Mouse (Mus musculus) neural tube, embryonic 13.5 days (tissue): ENCODE data around the gene Ryr3. TPM values are rescaled to one million over a fixed set of nuclear protein-coding genes. Genes with fewer than 3 reads are reported as not detected.
A peak's percentile ranks its signal among the peaks of the same experiment; 100 is the strongest.

Experiments used
- ATAC-seq: fragments of 200-750 bp; cut with Nextera tagmentation; 2 replicates; pipeline ENCODE4 v1.8.0; 2017; ENCODE audit warnings: low read depth, mild to moderate bottlenecking, moderate TSS enrichment, moderate library complexity
- H3K27ac ChIP-seq: fragments of 300-500 bp; sonication (generic); replicated peaks from 2 replicates; pipeline ENCODE4 v1.5.1; 2015; ENCODE audit warnings: moderate library complexity, mild to moderate bottlenecking, inconsistent platforms
- H3K27me3 ChIP-seq: fragments of 300-500 bp; sonication (generic); 2 replicates; pipeline ENCODE4 v1.6.1; 2015; ENCODE audit warnings: mild to moderate bottlenecking, inconsistent platforms
- H3K36me3 ChIP-seq: fragments of 300-500 bp; sonication (generic); 2 replicates; pipeline ENCODE4 v1.6.1; 2015; ENCODE audit warnings: mild to moderate bottlenecking, inconsistent platforms
- H3K4me1 ChIP-seq: fragments of 300-500 bp; sonication (generic); replicated peaks from 2 replicates; pipeline ENCODE4 v1.6.1; 2015; ENCODE audit warnings: inconsistent platforms
- H3K4me2 ChIP-seq: fragments of 300-500 bp; sonication (generic); 2 replicates; pipeline ENCODE4 v1.6.1; 2015; ENCODE audit warnings: inconsistent platforms, mild to moderate bottlenecking, moderate library complexity
- H3K4me3 ChIP-seq: fragments of 300-500 bp; sonication (generic); 2 replicates; pipeline ENCODE4 v1.5.1; 2015; ENCODE audit warnings: mild to moderate bottlenecking, inconsistent platforms
- H3K9ac ChIP-seq: fragments of 300-500 bp; sonication (generic); 2 replicates; pipeline ENCODE4 v1.6.1; 2015; ENCODE audit warnings: moderate library complexity, mild to moderate bottlenecking, inconsistent platforms
- H3K9me3 ChIP-seq: fragments of 300-500 bp; sonication (generic); 2 replicates; pipeline ENCODE4 v1.6.1; 2016; ENCODE audit warnings: inconsistent platforms
- WGBS: fragments of 180-500 bp; shearing (Covaris S2); methylation state at CpG from one replicate; pipeline ENCODE4 v1.1.7; 2015; 5-methylcytosine and 5-hydroxymethylcytosine counted together
- polyA plus RNA-seq: library from polyadenylated mRNA; unstranded; fragments of >200 nt; fragmentation: Nextera tagmentation; extraction: Ambion mirVana; gene quantifications from 2 replicates; pipeline ENCODE4 v1.2.1, GENCODE M21; 2015

Gene Ryr3
- polyA plus RNA-seq, 1 experiment from 2014 or later = 3.1 TPM

DNA sequence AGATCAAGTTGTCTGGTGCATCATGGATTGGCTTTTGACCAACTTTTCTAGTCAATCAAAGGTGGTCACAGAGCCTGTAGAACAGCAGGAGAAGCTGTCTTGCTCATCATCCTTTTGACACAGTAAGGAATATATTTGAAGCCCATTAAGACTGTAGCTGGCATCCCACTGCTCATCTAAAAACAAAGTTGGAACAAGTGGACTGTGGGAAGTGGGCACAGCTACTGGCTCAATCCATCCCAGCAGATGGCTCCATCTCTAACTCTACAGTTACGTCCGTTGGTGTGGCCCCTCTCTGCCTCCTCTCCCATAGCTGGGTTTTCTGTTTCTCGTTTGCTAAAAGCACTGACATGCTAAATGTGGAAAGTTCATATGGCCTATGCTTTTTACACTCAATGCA is 400.9 kb downstream of the Ryr3 start:
- no peak for ATAC-seq
- Histone ChIP-seq H3K4me3 (no peak overlapping the region), H3K4me2 (no peak overlapping the region), H3K27ac (no peak overlapping the region), H3K36me3 (no peaks in the 10 kb centered on the region), H3K27me3 (no peaks in the 10 kb centered on the region), H3K9ac (no peak overlapping the region), H3K4me1 (peaks cover 6% of the 10 kb centered on the region; the same call in 1 of the 2 replicates), H3K9me3 (no peaks in the 10 kb centered on the region)
- 89% methylated on average over 3 of the region's 3 CpGs for WGBS

DNA sequence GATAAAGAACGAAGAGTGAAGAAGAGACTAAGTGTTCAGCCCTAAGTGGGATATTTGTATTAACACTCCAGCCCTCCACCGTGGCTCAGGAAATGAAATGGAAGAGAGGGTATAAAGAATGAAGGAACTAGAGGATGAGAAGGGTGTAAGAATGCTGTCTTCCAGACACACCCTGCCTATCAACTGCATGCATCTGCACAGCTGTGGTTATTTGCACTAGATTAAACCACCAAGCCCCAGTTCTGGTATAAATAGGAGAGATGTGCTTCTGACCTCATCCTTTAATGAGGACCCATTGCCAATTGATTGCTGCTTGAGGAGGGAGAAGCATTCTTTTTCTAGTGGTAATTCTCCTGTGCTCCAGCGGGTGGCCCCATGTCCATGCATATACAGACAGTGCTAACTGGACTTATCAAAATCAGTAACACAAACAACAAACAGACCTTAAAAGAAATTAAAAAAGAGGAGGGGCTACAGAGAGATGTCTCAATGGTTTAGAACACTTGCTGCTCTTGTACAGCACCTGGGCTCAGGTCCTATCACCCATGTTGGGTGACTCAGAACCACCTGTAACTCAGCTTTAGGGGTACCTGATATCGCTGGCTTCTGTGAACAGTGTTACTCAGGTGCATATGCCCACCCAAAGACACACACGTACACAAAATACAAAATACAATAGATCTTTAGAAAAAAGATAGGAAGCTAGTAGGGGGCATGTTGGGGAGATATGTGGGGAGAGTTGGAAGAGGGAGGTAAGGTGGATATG is 404.1 kb downstream of the Ryr3 start:
- H3K4me1 ChIP-seq = no peaks in the 10 kb centered on the region
- peak; percentile 59 for ATAC-seq
- no peaks in the 10 kb centered on the region for H3K36me3 ChIP-seq
- H3K9ac ChIP-seq = no peak overlapping the region
- H3K27ac ChIP-seq = no peak overlapping the region
- no peaks in the 10 kb centered on the region for H3K9me3 ChIP-seq
- no peak overlapping the region for H3K4me2 ChIP-seq
- no peaks in the 10 kb centered on the region for H3K27me3 ChIP-seq
- H3K4me3 ChIP-seq = no peak overlapping the region
- 76% methylated on average over 5 of the region's 5 CpGs for WGBS

DNA sequence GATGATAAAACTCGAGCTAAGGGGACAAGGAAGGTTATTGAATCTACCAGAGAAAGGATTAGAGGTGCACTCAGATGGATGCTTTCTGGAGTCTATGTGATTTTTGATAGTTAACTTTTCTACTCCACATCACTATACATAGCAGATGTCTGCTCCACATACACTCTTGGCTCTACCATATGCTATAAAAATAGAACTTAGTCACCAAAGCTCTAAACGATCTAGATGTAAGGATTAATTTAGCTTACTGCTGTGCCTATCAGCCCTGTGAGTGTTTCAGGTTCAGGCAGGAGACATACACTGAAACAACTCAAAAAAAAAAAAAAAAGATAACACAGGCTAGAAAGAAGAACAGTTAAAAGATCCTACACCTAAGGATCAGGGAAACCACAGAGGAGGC is 410.9 kb downstream of the Ryr3 start:
- 87% methylated on average over 2 of the region's 2 CpGs for WGBS
- Histone ChIP-seq H3K4me1 (no peaks in the 10 kb centered on the region), H3K36me3 (no peaks in the 10 kb centered on the region), H3K27ac (no peak overlapping the region), H3K9me3 (no peaks in the 10 kb centered on the region), H3K4me3 (no peak overlapping the region), H3K4me2 (no peak overlapping the region), H3K9ac (no peak overlapping the region), H3K27me3 (no peaks in the 10 kb centered on the region)
- ATAC-seq = no peak

- H3K4me2 ChIP-seq = no peak overlapping the region
- no peaks in the 10 kb centered on the region for H3K9me3 ChIP-seq
- 14% methylated on average over 8 of the region's 8 CpGs for WGBS
- no peaks in the 10 kb centered on the region; the same call in 1 of the 2 replicates for H3K4me1 ChIP-seq
- no peak overlapping the region for H3K27ac ChIP-seq
- peak; percentile 77 for ATAC-seq
- no peak overlapping the region for H3K4me3 ChIP-seq
- H3K27me3 ChIP-seq = no peaks in the 10 kb centered on the region
- H3K9ac ChIP-seq = no peak overlapping the region
- H3K36me3 ChIP-seq = no peaks in the 10 kb centered on the region
Measured at GRCm38 (mm10) chr2:112799995-112800353, 416.9 kb downstream of the Ryr3 start.

- no peak overlapping the region for H3K27ac ChIP-seq
- no peak overlapping the region for H3K4me3 ChIP-seq
- no peak overlapping the region for H3K4me2 ChIP-seq
- H3K36me3 ChIP-seq = no peaks in the 10 kb centered on the region
- ATAC-seq = no peak; the same call in 1 of the 2 replicates
- no peaks in the 10 kb centered on the region for H3K27me3 ChIP-seq
- no peak overlapping the region for H3K9ac ChIP-seq
- no peaks in the 10 kb centered on the region; the same call in 1 of the 2 replicates for H3K4me1 ChIP-seq
- H3K9me3 ChIP-seq = no peaks in the 10 kb centered on the region
- 85% methylated on average over 7 of the region's 7 CpGs for WGBS
Measured at GRCm38 (mm10) chr2:112799351-112799994, 417.4 kb downstream of the Ryr3 start.

GRCm38 (mm10) chr2:112781631-112782030 is 435.3 kb downstream of the Ryr3 start:
- no peaks in the 10 kb centered on the region for H3K36me3 ChIP-seq
- no peaks in the 10 kb centered on the region for H3K9me3 ChIP-seq
- no peaks in the 10 kb centered on the region for H3K27me3 ChIP-seq
- ATAC-seq = no peak
- 67% methylated on average over 2 of the region's 2 CpGs for WGBS
- no peak overlapping the region for H3K9ac ChIP-seq
- no peak overlapping the region for H3K4me3 ChIP-seq
- H3K27ac ChIP-seq = no peak overlapping the region
- H3K4me2 ChIP-seq = no peak overlapping the region
- H3K4me1 ChIP-seq = no peaks in the 10 kb centered on the region

- 37% methylated on average over 6 of the region's 6 CpGs for WGBS
- no peaks in the 10 kb centered on the region for H3K27me3 ChIP-seq
- H3K4me1 ChIP-seq = no peaks in the 10 kb centered on the region
- no peak overlapping the region for H3K4me3 ChIP-seq
- H3K27ac ChIP-seq = no peak overlapping the region
- no peaks in the 10 kb centered on the region for H3K36me3 ChIP-seq
- no peak overlapping the region for H3K4me2 ChIP-seq
- no peaks in the 10 kb centered on the region for H3K9me3 ChIP-seq
- H3K9ac ChIP-seq = no peak overlapping the region
- no peak for ATAC-seq
Measured at GRCm38 (mm10) chr2:112774762-112775161, 442.1 kb downstream of the Ryr3 start.

DNA sequence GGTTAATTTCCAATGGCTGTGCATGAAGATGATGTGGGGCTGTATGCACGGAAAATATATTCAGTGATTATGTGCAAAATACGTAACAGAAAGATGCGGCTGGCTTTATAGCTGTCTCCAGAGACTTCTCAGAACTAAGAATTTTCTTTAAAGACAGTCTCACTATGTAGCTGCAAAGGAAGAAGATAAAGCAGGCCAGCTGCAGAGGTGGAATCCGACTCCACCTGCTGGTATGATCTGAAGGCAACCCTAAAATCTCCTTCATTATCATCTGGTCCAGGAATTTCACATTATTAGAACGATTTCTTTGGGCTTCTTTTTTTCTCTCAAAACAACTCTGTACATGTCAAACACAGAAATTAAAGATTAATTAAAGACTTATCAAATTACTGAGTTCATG is 449.2 kb downstream of the Ryr3 start:
- H3K36me3 ChIP-seq = no peaks in the 10 kb centered on the region
- whole genome bisulfite sequencing = 64% methylated on average over 5 of the region's 5 CpGs
- H3K4me1 ChIP-seq = no peaks in the 10 kb centered on the region
- no peaks in the 10 kb centered on the region for H3K9me3 ChIP-seq
- no peak overlapping the region for H3K27ac ChIP-seq
- H3K4me3 ChIP-seq = no peak overlapping the region
- ATAC-seq = peak; percentile 79
- no peak overlapping the region for H3K9ac ChIP-seq
- H3K27me3 ChIP-seq = no peaks in the 10 kb centered on the region
- no peak overlapping the region for H3K4me2 ChIP-seq

DNA sequence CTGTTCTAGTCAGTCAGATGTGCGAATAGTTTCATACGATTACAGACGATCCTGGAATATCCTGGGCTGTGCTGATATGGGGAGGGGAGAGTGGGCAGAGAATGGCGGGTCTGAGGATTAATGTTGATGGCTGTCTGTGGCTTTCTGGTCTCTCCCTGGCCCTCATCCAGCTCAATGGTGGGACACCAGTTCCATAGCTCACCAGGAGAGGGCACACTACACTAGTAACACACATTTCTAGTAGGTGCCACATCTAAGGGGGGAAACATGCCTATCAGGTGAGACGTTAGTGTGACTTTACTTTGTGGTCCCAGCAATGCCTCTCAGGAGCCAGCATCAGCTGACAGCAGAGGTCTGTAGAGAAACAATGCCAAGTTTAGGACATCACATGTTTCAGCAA is 451.9 kb downstream of the Ryr3 start:
- 67% methylated on average over 5 of the region's 5 CpGs for WGBS
- Histone ChIP-seq H3K9ac (no peak overlapping the region), H3K9me3 (no peaks in the 10 kb centered on the region), H3K36me3 (no peaks in the 10 kb centered on the region), H3K27ac (no peak overlapping the region), H3K4me3 (no peak overlapping the region), H3K4me1 (no peaks in the 10 kb centered on the region), H3K27me3 (no peaks in the 10 kb centered on the region), H3K4me2 (no peak overlapping the region)
- no peak for ATAC-seq

- no peaks in the 10 kb centered on the region for H3K27me3 ChIP-seq
Measured at GRCm38 (mm10) chr2:112764274-112764673, 452.6 kb downstream of the Ryr3 start.

GRCm38 (mm10) chr2:112762006-112762405 is 454.9 kb downstream of the Ryr3 start:
- no peaks in the 10 kb centered on the region for H3K27me3 ChIP-seq
- H3K4me1 ChIP-seq = no peaks in the 10 kb centered on the region
- no peaks in the 10 kb centered on the region for H3K36me3 ChIP-seq
- no peak overlapping the region for H3K4me2 ChIP-seq
- no peaks in the 10 kb centered on the region for H3K9me3 ChIP-seq
- no peak overlapping the region for H3K27ac ChIP-seq
- no peak overlapping the region for H3K9ac ChIP-seq
- ATAC-seq = no peak
- 84% methylated on average over 2 of the region's 2 CpGs for whole genome bisulfite sequencing
- H3K4me3 ChIP-seq = no peak overlapping the region

More at GRCm38 (mm10) chr2:112764274-112764673, 452.6 kb downstream of the Ryr3 start:
- Histone ChIP-seq H3K4me1 (no peaks in the 10 kb centered on the region), H3K9ac (no peak overlapping the region), H3K9me3 (no peaks in the 10 kb centered on the region), H3K4me2 (no peak overlapping the region), H3K36me3 (no peaks in the 10 kb centered on the region), H3K27ac (no peak overlapping the region), H3K4me3 (no peak overlapping the region)
- ATAC-seq = no peak
- 79% methylated on average over 5 of the region's 5 CpGs for WGBS

DNA sequence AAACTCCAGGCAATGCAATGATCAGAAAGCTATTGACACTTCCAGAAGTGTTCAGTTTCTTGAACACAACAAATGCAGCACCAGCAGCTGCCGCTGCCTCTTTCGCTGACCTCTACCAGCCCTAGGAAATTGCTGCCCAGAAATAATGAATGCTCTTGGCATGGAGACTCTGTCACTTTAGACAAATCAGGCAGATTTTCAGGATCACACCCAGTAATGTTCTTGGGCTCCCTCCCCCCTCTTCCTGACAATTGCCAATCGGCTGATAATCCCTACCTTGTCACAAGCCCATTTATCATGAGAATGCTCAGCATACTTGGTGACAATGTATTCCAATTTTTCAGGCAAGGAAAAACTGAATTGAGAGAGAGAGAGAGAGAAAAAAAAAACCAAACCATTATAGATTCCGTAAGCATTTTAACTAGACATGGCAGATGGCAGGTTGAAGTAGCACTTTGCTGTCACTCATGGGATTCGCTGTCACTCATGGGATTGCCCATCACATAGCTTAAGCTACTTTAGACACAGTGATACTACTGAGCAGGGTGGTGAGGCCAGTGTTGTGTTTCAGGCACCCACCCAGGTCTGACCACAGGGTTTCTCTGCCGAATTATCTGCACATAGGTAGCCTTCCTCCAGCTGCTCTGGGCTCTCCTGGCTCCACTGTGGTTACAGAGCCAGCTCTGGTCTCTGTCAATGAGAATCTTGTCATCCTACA is 455.5 kb downstream of the Ryr3 start:
- WGBS = 78% methylated on average over 6 of the region's 6 CpGs
- Histone ChIP-seq H3K9me3 (no peaks in the 10 kb centered on the region), H3K4me1 (no peaks in the 10 kb centered on the region), H3K4me2 (no peak overlapping the region), H3K27me3 (no peaks in the 10 kb centered on the region), H3K4me3 (no peak overlapping the region), H3K9ac (no peak overlapping the region), H3K36me3 (no peaks in the 10 kb centered on the region), H3K27ac (no peak overlapping the region)
- ATAC-seq = no peak
